Mouse (Mus musculus) heart, adult 2 months (tissue): Measurements from ENCODE around the gene Cenpt. TPM values are rescaled to one million over a fixed set of nuclear protein-coding genes. Genes with fewer than 3 reads are reported as not detected.

Source experiments
- DNase-seq, 2 experiments: peaks; one replicate each; pipeline ENCODE4 v3.0.0; 2021
- H3K27ac ChIP-seq: fragments of 200-600 bp; 2 replicates; pipeline ENCODE4 v1.8.1; 2022
- H3K27me3 ChIP-seq: fragments of 200-500 bp; 2 replicates; pipeline ENCODE4 v1.6.1; 2012; ENCODE audit warnings: mild to moderate bottlenecking, low read length, inconsistent platforms, mixed read lengths; ENCODE audit not compliant: control insufficient read depth, insufficient read depth
- H3K36me3 ChIP-seq: fragments of 200-500 bp; 2 replicates; pipeline ENCODE4 v1.6.1; 2012; ENCODE audit warnings: low read length, inconsistent platforms; ENCODE audit not compliant: control insufficient read depth, insufficient read depth
- H3K4me1 ChIP-seq: fragments of 200-500 bp; 2 replicates; pipeline ENCODE4 v1.6.1; 2011; ENCODE audit warnings: low read length; ENCODE audit not compliant: control insufficient read depth, insufficient read depth
- H3K4me3 ChIP-seq: fragments of 200-600 bp; 2 replicates; pipeline ENCODE4 v1.8.1; 2022
- H3K79me2 ChIP-seq: fragments of 200-500 bp; replicated peaks from 2 replicates; pipeline ENCODE4 v1.6.1; 2012; ENCODE audit warnings: mild to moderate bottlenecking, inconsistent platforms, low read length, moderate library complexity, mixed read lengths; ENCODE audit not compliant: control insufficient read depth, insufficient read depth
- H3K9ac ChIP-seq: fragments of 200-500 bp; 2 replicates; pipeline ENCODE4 v1.6.1; 2012; ENCODE audit warnings: low read depth, mild to moderate bottlenecking, control low read depth, inconsistent platforms, low read length, mixed read lengths
- CTCF ChIP-seq: fragments of 200-600 bp; IDR thresholded peaks from 2 replicates; pipeline ENCODE4 v1.8.1; 2022; ENCODE audit warnings: antibody characterized with exemption, mild to moderate bottlenecking, moderate library complexity
- EP300 ChIP-seq: fragments of 200-500 bp; IDR thresholded peaks from 2 replicates; pipeline ENCODE4 v1.6.1; 2011; ENCODE audit warnings: low read depth, low read length, control low read depth; ENCODE audit not compliant: insufficient read depth
- POLR2A ChIP-seq: fragments of 200-500 bp; IDR thresholded peaks from 2 replicates; pipeline ENCODE4 v1.6.1; 2011; ENCODE audit warnings: mild to moderate bottlenecking, low read depth, low read length, control low read depth; ENCODE audit not compliant: insufficient read depth
- WGBS: fragments of 180-500 bp; shearing (Covaris S2); methylation state at CpG from one replicate; pipeline ENCODE4 v1.1.7; 2018; 5-methylcytosine and 5-hydroxymethylcytosine counted together
- intact Hi-C: fragments of 180-260 bp; cut with DNase I; formaldehyde crosslinking; loops from one replicate; pipeline ENCODE4 v1.15.1; 2025
- polyA plus RNA-seq: library from polyadenylated mRNA; depleted of rRNA; stranded (reverse); fragments of >200 nt; gene quantifications from 2 replicates; pipeline ENCODE4 v1.2.3, GENCODE M21; 2012
- total RNA-seq, 2 experiments: library from RNA; stranded (reverse); gene quantifications; 2 replicates each; pipeline ENCODE4 v1.2.3; 2021

Cenpt gene
- total and polyA plus RNA-seq, 3 experiments, result 2.3 to 6.0 (median 2.7) TPM

DNA sequence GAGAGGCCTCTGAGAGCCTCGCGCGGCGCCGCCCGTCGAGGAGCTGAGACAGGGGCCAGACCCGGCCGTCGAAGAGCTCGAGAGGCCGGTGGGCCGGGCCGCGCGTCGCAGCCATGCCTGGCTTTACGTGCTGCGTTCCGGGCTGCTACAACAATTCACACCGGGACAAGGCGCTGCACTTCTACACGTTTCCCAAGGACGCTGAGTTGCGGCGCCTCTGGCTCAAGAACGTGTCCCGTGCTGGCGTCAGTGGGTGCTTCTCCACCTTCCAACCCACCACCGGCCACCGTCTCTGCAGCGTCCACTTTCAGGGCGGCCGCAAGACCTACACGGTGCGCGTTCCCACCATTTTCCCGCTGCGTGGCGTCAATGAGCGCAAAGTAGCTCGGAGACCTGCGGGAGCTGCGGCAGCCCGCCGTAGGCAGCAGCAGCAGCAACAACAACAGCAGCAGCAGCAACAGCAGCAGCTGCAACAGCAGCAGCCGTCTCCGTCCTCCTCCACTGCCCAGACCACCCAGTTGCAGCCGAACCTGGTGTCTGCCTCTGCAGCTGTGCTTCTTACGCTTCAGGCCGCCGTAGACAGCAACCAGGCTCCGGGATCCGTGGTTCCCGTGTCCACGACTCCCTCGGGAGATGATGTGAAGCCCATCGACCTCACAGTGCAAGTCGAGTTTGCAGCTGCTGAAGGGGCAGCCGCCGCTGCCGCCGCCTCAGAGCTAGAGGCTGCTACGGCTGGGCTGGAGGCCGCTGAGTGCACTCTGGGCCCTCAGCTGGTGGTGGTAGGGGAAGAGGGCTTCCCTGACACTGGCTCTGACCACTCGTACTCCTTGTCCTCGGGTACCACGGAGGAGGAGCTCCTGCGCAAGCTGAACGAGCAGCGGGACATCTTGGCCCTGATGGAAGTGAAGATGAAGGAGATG is 2.4 kb upstream of the Cenpt start:
- H3K79me2 ChIP-seq, result no peaks in the 10 kb centered on the region
- peaks cover 7% of the 10 kb centered on the region for H3K36me3 ChIP-seq
- no peak for TF ChIP-seq EP300
- TF ChIP-seq CTCF, result no peak
- no peak for TF ChIP-seq POLR2A
- H3K27ac ChIP-seq, result peak overlapping the region; percentile 83
- H3K4me1 ChIP-seq, result peaks cover 9% of the 10 kb centered on the region
- no peak for DNase-seq
- intact Hi-C loops, result no loop called here
- no peaks in the 10 kb centered on the region for H3K27me3 ChIP-seq
- peak overlapping the region; percentile 78 for H3K4me3 ChIP-seq
- WGBS, result under 1% methylated on average over 71 of the region's 71 CpGs
- H3K9ac ChIP-seq, result peak overlapping the region; percentile 79

DNA sequence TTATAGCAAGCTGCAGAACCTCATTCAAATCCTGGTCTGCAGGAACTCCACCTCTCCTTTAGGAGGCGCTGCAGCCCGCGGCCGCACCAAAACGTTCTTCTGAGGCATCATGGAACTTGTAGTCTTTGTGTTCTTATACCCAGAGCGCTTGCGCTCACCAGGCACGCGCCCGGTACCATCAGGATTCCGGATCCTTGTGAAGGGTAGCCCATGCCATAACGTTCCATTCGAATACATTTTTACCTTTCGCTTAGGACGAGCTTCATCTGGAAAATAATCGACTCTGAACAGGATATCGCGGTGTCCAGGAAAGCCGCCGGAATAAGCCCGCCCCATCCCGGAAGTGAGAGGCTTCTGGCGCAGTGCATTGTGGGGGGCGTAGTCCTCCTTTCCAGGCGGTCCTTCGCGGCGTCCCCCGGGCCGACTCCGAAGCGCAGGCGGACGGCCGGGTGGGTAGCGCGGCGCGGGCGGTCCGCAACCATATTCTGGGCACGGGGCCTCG is 1.7 kb upstream of the Cenpt start, which contains the start of gene Thap11:
TSS of gene Thap11 (plus strand) at position 418 of the 502 bp plus-strand sequence.
- peaks cover 9% of the 10 kb centered on the region for H3K4me1 ChIP-seq
- intact Hi-C loops, result loop anchor here (5.0 kb wide), 3 partner anchors 78 to 158 kb away; partner anchors contain the start of genes Ctrl and Ddx28
- H3K27ac ChIP-seq, result peak within 1 kb of the TSS; percentile 83
- peak within 1 kb of the TSS; percentile 78 for H3K4me3 ChIP-seq
- peaks cover 7% of the 10 kb centered on the region for H3K36me3 ChIP-seq
- no peaks in the 10 kb centered on the region for H3K79me2 ChIP-seq
- H3K27me3 ChIP-seq, result no peaks in the 10 kb centered on the region
- peak within 1 kb of the TSS; percentile 79 for H3K9ac ChIP-seq
- under 1% methylated on average over 43 of the region's 43 CpGs for WGBS
- DNase-seq, result peak; percentile 95 to 96
- TF ChIP-seq EP300 (peak; percentile 40; the same call in 1 of the 2 replicates), CTCF (peak; percentile 93), POLR2A (0 out of 2 replicates have a peak, but pooled peaks have one; percentile 47)

DNA sequence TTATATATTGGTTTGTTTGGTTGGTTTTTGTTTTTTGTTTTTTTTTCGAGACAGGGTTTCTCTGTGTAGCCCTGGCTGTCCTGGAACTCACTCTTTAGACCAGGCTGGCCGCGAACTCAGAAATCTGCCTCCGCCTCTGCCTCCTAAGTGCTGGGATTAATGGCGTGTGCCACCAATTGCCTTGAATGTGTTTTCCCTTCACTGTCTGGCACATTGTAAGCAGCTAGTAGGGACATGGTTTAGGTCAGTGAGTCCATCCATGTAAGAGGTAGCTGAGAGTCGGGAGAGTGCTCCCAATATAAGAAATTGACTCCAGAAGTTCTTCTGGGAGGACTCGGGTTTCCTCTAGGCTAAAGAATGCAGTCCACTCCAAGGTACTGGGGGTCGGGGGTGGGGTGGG is 1.2 kb upstream of the Cenpt start:
- TF ChIP-seq CTCF (no peak), EP300 (no peak), POLR2A (no peak)
- 26% methylated on average over 8 of the region's 8 CpGs for WGBS

DNA sequence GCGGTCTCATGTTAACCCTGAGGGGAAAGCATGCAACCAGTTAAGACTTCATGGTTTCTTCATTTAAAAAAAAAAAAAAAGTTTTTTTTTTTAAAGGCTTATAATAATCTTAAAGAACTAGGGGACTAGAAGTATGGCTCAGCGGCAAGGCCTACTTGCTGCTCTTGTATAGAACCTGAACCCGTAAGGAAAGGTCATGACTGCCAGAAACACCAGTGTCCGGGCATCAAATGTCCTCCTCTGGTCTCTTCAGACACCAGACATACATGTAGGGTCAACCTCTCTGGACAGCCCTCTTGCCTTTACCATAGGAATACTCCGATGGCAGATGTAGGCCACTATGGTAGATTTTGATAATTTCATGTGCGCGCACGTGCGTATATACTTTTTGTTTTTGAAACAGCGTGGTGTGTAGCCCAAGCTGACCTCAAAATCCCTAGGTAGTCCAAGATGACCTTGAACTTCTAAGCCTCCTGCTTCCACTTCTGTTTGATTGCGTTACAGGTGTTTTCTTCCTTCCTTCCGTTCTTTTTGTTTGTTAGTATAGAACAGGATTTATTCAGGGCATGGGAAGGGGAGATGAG is 840 bp downstream of the Cenpt start:
- intact Hi-C loops, result loop anchor here (2.0 to 5.0 kb wide), 4 partner anchors 25 to 160 kb away; partner anchors contain the start of genes Ctrl, Ddx28, Ranbp10 and Tsnaxip1
- peaks cover 9% of the 10 kb centered on the region for H3K4me1 ChIP-seq
- no peak for DNase-seq
- TF ChIP-seq EP300 (no peak), POLR2A (no peak), CTCF (no peak)
- peaks cover 7% of the 10 kb centered on the region for H3K36me3 ChIP-seq
- peak overlapping the region; percentile 53 for H3K27ac ChIP-seq
- H3K9ac ChIP-seq, result no peak overlapping the region
- WGBS, result 72% methylated on average over 12 of the region's 12 CpGs
- no peaks in the 10 kb centered on the region for H3K79me2 ChIP-seq
- no peaks in the 10 kb centered on the region for H3K27me3 ChIP-seq
- H3K4me3 ChIP-seq, result peak overlapping the region; percentile 82; the same call in 1 of the 2 replicates

More for the DNA sequence above, 1.2 kb upstream of the Cenpt start:
- no peak for DNase-seq
- H3K4me1 ChIP-seq, result peaks cover 9% of the 10 kb centered on the region
- no peaks in the 10 kb centered on the region for H3K79me2 ChIP-seq
- H3K27me3 ChIP-seq, result no peaks in the 10 kb centered on the region
- H3K36me3 ChIP-seq, result peaks cover 7% of the 10 kb centered on the region
- H3K27ac ChIP-seq, result no peak overlapping the region
- intact Hi-C loops, result loop anchor here (5.0 kb wide), 3 partner anchors 78 to 158 kb away; partner anchors contain the start of genes Ctrl and Ddx28
- H3K4me3 ChIP-seq, result no peak overlapping the region; the same call in 1 of the 2 replicates
- no peak overlapping the region for H3K9ac ChIP-seq

DNA sequence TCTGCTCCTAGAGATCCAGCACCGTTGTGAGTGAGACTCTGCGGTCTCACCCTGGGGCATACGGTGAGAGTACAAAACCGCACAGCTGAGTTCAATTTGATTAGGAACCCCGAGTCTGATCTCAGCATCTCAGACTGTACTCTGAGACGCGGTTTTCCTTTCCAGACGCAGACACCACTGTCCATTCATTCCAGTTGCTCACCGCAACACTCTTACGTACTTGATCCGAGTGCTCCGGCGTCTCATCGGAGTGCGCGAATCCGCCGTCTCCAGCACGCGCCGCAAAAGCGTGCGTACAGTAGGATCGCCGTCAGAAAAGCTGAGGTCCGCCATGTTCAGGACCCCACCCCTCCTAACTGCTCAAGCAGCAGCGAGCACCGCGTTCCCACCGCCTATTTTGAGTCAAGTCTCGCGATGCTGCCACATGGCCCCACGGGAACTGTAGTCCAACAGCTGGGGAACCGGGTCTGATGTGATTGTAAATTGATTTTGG is 1.4 kb downstream of the Cenpt start:
- intact Hi-C loops, result loop anchor here (2.0 to 5.0 kb wide), 4 partner anchors 25 to 161 kb away; partner anchors contain the start of genes Ctrl, Ddx28, Ranbp10 and Tsnaxip1
- H3K27ac ChIP-seq, result peak overlapping the region; percentile 53
- TF ChIP-seq EP300 (no peak), POLR2A (peak; percentile 80)
- H3K79me2 ChIP-seq, result no peaks in the 10 kb centered on the region
- peaks cover 9% of the 10 kb centered on the region for H3K4me1 ChIP-seq
- DNase-seq, result peak; percentile 89 to 92
- H3K9ac ChIP-seq, result peak overlapping the region; percentile 77
- H3K4me3 ChIP-seq, result peak overlapping the region; percentile 82
- peaks cover 5% of the 10 kb centered on the region for H3K36me3 ChIP-seq
- under 1% methylated on average over 34 of the region's 34 CpGs for WGBS
- H3K27me3 ChIP-seq, result no peaks in the 10 kb centered on the region
